Mouse (Mus musculus) CD4-positive, CD25-positive, alpha-beta regulatory T cell, adult 4 months (primary cell): Measurements from ENCODE around the gene Tanc2. TPM values are rescaled to one million over a fixed set of nuclear protein-coding genes. Genes with fewer than 3 reads are reported as not detected.

Experiments
- ATAC-seq: one replicate; pipeline ENCODE4 v1.8.0; 2017
- polyA plus RNA-seq, 2 experiments: library from polyadenylated mRNA; unstranded; fragments of 100-300 nt; shearing (Covaris generic); gene quantifications; one replicate each; pipeline ENCODE4 v1.2.1; 2017

The Tanc2 gene
- polyA plus RNA-seq, 2 experiments from 2014 or later, result 0.98 to 1.1 TPM

DNA sequence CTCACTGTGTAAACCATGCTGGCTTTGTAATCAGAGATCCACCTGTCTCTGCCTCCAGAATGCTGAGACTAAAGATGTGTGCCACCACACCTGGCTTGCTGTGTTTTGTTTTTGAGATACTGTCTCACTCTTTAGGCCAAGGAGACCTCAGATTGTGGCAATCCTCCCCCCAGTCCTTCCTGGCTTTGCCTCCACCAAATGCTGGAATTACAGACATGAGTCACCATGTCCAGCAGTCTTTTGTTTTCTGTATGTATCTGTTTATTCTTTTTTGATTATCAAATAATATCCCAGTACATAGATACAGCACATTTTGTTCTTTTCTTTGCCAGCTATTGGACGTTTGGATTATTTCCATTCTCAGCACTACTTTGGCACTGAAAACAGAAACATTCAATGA, 368.8 kb downstream of the Tanc2 start:
- ATAC-seq, result no peak

DNA sequence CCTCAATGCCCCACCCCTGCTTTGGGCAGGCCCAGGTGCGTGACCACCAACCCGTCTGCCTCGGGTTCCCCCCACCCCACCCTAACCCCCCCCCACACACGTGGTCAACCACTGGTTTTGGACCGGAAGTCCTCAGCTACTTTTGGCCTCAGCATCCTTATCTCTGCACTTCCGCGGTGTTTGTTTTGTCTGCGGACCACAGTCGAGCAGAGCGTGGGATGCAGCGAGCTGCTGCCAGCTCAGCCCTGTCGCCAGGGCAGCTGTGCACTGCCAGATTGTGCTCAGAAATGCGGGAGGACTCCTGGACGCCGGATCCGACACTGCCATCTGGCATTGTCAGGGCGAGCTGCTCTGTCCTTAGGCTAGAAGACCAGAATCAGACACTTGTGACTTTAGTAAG, 369.6 kb downstream of the Tanc2 start:
- ATAC-seq, result no peak

DNA sequence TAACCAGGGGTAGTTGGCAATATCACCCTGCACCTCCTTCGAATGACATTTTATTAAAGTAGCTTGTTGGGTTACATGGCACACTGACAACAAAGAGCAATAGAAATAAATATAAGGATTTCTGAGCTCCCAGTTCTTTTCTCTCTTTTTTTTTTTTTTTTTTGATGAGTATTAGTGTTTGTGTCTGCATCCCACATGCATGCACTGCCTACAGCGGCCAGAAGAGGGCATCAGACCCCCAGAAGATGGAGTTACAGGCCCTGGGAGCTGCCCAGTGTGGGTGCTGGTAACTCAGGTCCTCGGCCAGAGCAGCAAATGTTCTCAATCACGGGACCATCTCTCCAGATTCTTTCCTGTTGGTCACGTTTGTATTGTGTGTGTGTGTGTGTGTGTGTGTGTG, 374.9 kb downstream of the Tanc2 start:
- ATAC-seq, result no peak

DNA sequence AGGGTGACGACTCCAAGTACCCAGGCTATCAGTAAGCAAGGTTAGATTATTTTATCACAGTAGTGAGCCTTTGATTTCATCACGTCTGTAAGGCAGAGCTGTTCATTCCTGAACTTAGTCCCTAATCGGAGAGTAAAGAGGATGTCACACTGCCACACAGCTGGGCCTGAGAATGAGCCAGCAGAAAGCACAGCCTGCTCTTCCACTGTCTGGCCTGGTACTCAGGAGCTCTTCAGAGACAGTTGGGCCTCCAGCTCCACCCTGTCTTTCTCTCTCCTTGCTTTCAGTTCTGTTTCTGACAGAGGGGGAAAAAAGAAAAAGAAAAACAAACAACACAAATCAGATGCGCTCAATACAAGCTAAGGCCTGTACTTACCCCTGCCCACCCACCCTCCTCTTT, 376.5 kb downstream of the Tanc2 start:
- ATAC-seq, result no peak

DNA sequence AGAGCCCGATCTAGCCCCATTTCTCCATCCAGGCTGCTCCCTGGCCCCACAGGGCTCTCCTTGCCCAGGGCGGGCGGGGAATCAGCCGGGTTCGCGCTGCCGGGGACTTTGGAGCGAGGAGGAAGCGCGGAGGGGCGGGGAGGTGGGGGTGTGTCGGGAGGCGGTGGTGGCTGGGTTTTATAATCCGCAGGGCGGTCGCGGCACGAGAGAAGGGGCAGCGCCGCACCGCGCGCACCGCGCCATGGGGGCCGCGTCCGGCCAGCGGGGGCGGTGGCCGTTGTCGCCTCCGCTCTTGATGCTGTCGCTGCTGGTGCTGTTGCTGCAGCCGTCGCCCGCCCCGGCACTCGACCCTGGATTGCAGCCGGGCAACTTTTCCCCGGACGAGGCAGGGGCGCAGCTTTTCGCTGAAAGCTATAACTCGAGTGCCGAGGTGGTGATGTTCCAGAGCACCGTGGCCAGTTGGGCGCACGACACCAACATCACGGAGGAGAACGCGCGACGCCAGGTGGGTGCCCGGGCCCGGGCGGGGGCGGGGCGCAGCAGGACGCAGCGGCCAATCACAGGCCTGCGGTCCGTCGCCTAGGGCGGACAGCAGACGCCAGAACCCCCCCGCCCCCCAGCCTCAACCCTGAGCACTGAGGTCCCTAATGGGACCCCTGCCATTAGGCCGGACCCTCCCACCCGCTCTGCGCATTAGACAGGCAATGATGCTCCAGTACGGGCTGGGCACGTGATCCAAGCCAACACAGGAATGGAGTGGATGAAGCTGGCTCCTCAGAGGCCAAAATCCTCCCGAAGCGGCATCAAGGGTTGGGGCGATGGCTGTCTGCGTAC, 378.2 kb downstream of the Tanc2 start, which contains the start of gene Ace:
Gene Ace (plus strand): TSS at position 205 of the 834 bp plus-strand sequence.
- ATAC-seq, result no peak

DNA sequence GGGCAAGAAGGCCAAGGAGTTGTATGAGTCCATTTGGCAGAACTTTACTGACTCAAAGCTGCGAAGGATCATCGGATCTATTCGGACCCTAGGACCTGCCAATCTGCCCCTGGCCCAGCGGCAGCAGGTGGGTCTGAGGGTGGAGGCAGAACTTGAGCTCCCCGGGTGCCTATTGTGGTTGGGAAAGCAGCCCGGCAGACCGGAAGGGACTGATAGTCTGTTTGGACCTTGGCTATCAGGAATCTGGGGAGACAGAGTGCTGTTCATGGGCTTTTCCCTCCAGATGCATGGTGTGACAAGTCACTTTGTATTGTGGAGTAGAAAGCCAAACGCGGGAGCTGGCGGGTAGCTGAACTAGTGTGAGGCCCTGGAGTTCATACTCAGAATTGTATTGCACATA, 379.2 kb downstream of the Tanc2 start:
- no peak for ATAC-seq

DNA sequence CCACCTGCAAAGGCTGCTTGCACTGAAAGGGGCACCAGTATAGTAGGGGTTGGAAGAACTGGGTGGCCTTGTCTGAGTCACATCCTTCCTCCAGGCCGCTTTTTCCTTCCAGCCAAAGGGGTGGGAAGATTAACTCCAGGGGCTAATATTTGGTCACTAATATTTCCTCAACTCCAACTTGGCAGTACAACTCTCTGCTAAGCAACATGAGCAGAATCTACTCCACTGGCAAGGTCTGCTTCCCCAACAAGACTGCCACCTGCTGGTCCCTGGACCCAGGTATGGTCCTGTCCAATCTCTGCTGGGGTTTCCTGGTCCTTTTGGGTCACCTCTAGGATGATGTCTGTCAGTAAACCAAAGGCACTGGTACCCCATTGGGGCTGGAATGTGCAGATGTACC, 379.7 kb downstream of the Tanc2 start:
- no peak for ATAC-seq

DNA sequence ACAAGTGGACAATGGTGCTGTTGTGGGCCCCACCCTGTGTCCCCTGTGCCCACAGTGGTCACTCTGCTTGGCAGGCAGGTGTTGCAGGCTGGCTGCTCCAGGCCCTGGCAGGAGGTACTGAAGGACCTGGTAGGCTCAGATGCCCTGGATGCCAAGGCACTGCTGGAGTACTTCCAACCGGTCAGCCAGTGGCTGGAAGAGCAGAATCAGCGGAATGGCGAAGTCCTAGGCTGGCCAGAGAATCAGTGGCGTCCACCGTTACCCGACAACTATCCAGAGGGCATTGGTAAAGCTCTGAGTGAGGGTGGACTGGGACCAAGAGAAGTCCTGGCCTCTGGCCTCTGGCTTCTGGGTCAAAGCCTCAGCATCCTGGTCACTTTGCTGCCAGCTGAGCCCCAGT, 384.8 kb downstream of the Tanc2 start:
- no peak for ATAC-seq

DNA sequence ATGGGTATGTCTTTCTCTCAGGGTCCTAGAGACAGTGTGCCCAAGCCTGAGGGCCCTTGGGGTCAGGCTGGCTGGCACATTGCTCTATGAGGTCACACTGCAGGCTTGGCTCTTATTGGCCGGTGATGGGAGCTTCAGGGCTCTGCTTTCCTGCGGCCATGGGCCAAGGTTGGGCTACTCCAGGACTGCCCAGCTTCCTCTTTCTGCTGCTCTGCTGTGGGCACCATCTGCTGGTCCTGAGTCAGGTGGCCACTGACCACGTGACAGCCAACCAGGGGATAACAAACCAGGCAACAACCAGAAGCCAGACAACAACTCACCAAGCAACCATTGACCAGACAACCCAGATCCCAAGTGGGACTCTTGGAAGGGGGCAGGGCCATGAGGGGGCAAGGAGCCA, 385.3 kb downstream of the Tanc2 start:
- ATAC-seq, result no peak

DNA sequence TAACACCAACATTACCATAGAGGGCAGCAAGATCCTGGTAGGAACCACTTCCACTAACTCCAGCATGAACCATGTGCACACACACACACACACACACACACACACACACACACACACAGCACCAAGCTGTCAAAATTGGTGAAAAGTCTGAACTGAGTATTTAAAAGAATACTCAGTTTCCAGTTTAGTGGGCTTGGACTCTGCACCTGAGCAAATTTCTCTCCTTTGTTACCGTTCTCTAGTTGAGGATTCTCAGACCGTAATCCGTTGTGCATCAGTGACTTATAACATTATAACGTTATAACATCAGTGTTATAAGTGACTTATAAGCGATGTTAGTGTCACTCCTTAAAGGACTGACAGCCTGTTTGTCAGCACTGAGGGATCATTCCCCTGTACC, 385.9 kb downstream of the Tanc2 start:
- no peak for ATAC-seq

DNA sequence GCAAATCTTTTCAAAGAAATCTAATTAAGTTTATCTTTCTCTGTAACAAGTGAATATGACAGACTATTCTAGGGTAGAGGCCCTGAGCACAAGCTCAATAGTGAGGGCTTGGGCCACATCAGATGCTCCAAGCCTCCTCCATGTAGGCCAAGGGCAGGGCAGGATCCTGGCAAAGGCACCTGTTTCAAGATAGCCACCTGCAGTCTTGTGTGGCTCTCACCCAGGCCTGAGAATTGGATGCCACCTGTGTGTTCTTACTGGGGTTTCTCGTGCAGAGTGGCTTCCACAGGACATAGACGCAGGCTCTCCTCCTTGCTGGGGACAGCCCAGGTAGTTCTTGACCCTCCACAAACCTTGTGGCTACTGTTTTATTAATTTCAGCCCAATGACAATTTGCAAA, 388.4 kb downstream of the Tanc2 start:
- no peak for ATAC-seq

DNA sequence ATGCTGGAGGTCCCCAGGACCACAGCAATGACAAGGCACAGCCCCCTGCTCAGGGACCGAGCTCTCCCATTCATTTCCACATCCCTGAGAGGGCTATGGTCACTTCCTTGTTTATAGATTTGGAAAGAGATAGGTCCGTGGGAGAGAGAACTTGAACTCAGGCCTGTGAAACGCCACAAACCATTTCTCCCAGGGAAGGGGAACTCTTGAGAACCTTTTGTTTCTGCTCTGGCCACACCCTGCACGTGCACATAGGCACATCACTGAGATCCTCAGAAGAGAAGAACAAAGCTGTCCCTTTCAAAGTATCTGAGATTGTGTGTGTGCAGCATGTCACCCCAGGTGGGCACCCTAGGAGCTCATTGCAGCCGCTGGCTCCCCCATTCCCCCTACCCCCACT, 388.8 kb downstream of the Tanc2 start:
- ATAC-seq, result no peak

Other genes with a start within 250 kb of the Tanc2 start
- not detected for gene March10, start 133.3 kb upstream of the Tanc2 start, polyA plus RNA-seq